Comparison of ENCODE assay signal across 23 mouse cellular contexts in genomic region chr10:91177201-91177600, GRCm38 (mm10). TPM values are rescaled to one million over a fixed set of nuclear protein-coding genes. Genes with fewer than 3 reads are reported as not detected.
A peak's percentile ranks its signal among the peaks of the same experiment; 100 is the strongest.
DNase-seq lines count a peak whose midpoint lies in the region; ATAC-seq lines count a peak whose summit lies in the region.
"Had no signal": no experiment of that assay in that cellular context is flagged by ENCODE, and none has a peak within 500 bp of the region (broad histone marks: within the 10 kb centered on the region; RNA-seq: fewer than 3 reads in every experiment).

No protein-coding gene starts in this region.

- 27% methylated on average over 3 of the region's 4 CpGs for WGBS in heart, embryonic 13.5 days
- WGBS in liver, embryonic 16.5 days (ENCODE audit: insufficient replicate concordance): 50% methylated on average over 3 of the region's 4 CpGs
- 74% methylated on average over 3 of the region's 4 CpGs for WGBS in forebrain, embryonic 16.5 days

- H3K9ac ChIP-seq in heart, embryonic 13.5 days: no peak overlapping the region
- no peak overlapping the region for H3K9ac ChIP-seq in liver, embryonic 16.5 days (ENCODE audit: low read depth, low read length)
- no peak overlapping the region for H3K9ac ChIP-seq in forebrain, embryonic 16.5 days (replicated peaks; ENCODE audit: low read depth, low read length)
- H3K9ac ChIP-seq: forebrain, embryonic 15.5 days; heart, embryonic 15.5 days; limb, embryonic 15.5 days; stomach, embryonic 15.5 days had no signal

- peaks cover 23% of the 10 kb centered on the region for H3K4me1 ChIP-seq in heart, embryonic 13.5 days
- H3K4me1 ChIP-seq in liver, embryonic 16.5 days (ENCODE audit: control insufficient read depth, low read depth, low read length): peaks cover 22% of the 10 kb centered on the region
- peaks cover 8% of the 10 kb centered on the region for H3K4me1 ChIP-seq in forebrain, embryonic 16.5 days (replicated peaks; ENCODE audit: control insufficient read depth, insufficient read depth, low read length)

- no peak overlapping the region for H3K4me2 ChIP-seq in heart, embryonic 13.5 days
- no peak overlapping the region for H3K4me2 ChIP-seq in liver, embryonic 16.5 days (ENCODE audit: low read depth, low read length)
- no peak overlapping the region for H3K4me2 ChIP-seq in forebrain, embryonic 16.5 days (ENCODE audit: low read length)
- H3K4me2 ChIP-seq: forebrain, embryonic 15.5 days; heart, embryonic 15.5 days; limb, embryonic 15.5 days; stomach, embryonic 15.5 days had no signal

- no peaks in the 10 kb centered on the region for H3K9me3 ChIP-seq in heart, embryonic 13.5 days
- H3K9me3 ChIP-seq in liver, embryonic 16.5 days (replicated peaks; ENCODE audit: control insufficient read depth, low read length): no peaks in the 10 kb centered on the region
- no peaks in the 10 kb centered on the region for H3K9me3 ChIP-seq in forebrain, embryonic 16.5 days (ENCODE audit: control insufficient read depth, low read length)
- H3K9me3 ChIP-seq: forebrain, embryonic 15.5 days; heart, embryonic 15.5 days; limb, embryonic 15.5 days; megakaryocyte, embryonic 14.5 days; stomach, embryonic 15.5 days had no signal

- H3K27me3 ChIP-seq in heart, embryonic 13.5 days (replicated peaks): no peaks in the 10 kb centered on the region
- no peaks in the 10 kb centered on the region for H3K27me3 ChIP-seq in liver, embryonic 16.5 days (ENCODE audit: control insufficient read depth, insufficient read depth, low read depth, low read length)
- no peaks in the 10 kb centered on the region for H3K27me3 ChIP-seq in forebrain, embryonic 16.5 days (replicated peaks; ENCODE audit: control insufficient read depth, insufficient read depth, low read length)
- H3K27me3 ChIP-seq: forebrain, embryonic 15.5 days; heart, embryonic 15.5 days; limb, embryonic 15.5 days; megakaryocyte, embryonic 14.5 days; stomach, embryonic 15.5 days had no signal

- H3K4me3 ChIP-seq in heart, embryonic 13.5 days: no peak overlapping the region
- H3K4me3 ChIP-seq in liver, embryonic 16.5 days (ENCODE audit: low read depth, low read length): no peak overlapping the region
- H3K4me3 ChIP-seq in forebrain, embryonic 16.5 days (replicated peaks; ENCODE audit: low read length): no peak overlapping the region
- H3K4me3 ChIP-seq: forebrain, embryonic 15.5 days; heart, embryonic 15.5 days; layer of hippocampus, adult 2 months; limb, embryonic 15.5 days; stomach, embryonic 15.5 days had no signal

- H3K36me3 ChIP-seq in heart, embryonic 13.5 days: no peaks in the 10 kb centered on the region
- no peaks in the 10 kb centered on the region for H3K36me3 ChIP-seq in liver, embryonic 16.5 days (ENCODE audit: control insufficient read depth, insufficient read depth)
- no peaks in the 10 kb centered on the region for H3K36me3 ChIP-seq in forebrain, embryonic 16.5 days (ENCODE audit: control insufficient read depth, insufficient read depth)
- H3K36me3 ChIP-seq: forebrain, embryonic 15.5 days; heart, embryonic 15.5 days; limb, embryonic 15.5 days; stomach, embryonic 15.5 days had no signal

- peak; percentile 59 to 82 for DNase-seq in adrenal gland, adult (ENCODE audit: inconsistent age in 2 of 2, low spot score in 1 of 2)
- DNase-seq in adrenal gland, postnatal 25 days: no peak
- no peak for DNase-seq in heart, adult 8-10 months (ENCODE audit: low spot score)
- peak; percentile 28 to 39 for DNase-seq in adrenal gland, postnatal 36 days
- DNase-seq in cerebellum, adult 9-10 months: no peak
- DNase-seq: cerebellum, postnatal 25 days; embryo, embryonic 11 days; kidney, adult 18-20 months; kidney, postnatal 10 days; right cerebral cortex, postnatal 25 days; thymus, adult 2 months had no signal

- 0 out of 2 replicates have a peak overlapping the region, but pooled peaks have one; percentile 28 for H3K27ac ChIP-seq in heart, embryonic 13.5 days (replicated peaks)
- H3K27ac ChIP-seq in liver, embryonic 16.5 days (ENCODE audit: low read length): peak overlapping the region; percentile 20
- no peak overlapping the region for H3K27ac ChIP-seq in forebrain, embryonic 16.5 days (ENCODE audit: low read length)
- H3K27ac ChIP-seq: forebrain, embryonic 15.5 days; heart, embryonic 15.5 days; hindbrain, postnatal 0 days; layer of hippocampus, adult 2 months; limb, embryonic 15.5 days; stomach, embryonic 15.5 days had no signal

- no peak for ATAC-seq in heart, embryonic 13.5 days (ENCODE audit: extremely low read depth, insufficient number of reproducible peaks, low FRiP score, low TSS enrichment)
- ATAC-seq in liver, embryonic 16.5 days (ENCODE audit: low read depth): no peak
- no peak for ATAC-seq in forebrain, embryonic 16.5 days
- ATAC-seq: CD4-positive, CD25-positive, alpha-beta regulatory T cell, adult 4 months; forebrain, embryonic 15.5 days; hindbrain, postnatal 0 days; midbrain, embryonic 16.5 days had no signal

RNA-seq across cellular contexts. Expression of gene Tmpo, which starts 3.9 kb away (rescaled TPM):
- total RNA-seq in adrenal gland, postnatal 25 days (2021): 119 and 123 TPM in 2 replicates
- 128 and 129 TPM in 2 replicates for polyA plus RNA-seq in heart, embryonic 13.5 days (2015; fragmentation: Nextera tagmentation; extraction: Ambion mirVana)
- total RNA-seq in heart, adult 8-10 months (2022): 10 to 100 TPM; 36.7 to 45.0 (median 41.1) TPM
- total RNA-seq in adrenal gland, postnatal 36 days (2021): 100 to 1,000 TPM in 1 of 2 experiments, 10 to 100 TPM in 1; 95.1 to 105 TPM
- 99.2 and 101 TPM in 2 replicates for polyA plus RNA-seq in liver, embryonic 16.5 days (2015; fragmentation: Nextera tagmentation; extraction: Ambion mirVana)
- polyA plus RNA-seq in forebrain, embryonic 16.5 days (2015; fragmentation: Nextera tagmentation; extraction: Ambion mirVana): 139 and 173 TPM in 2 replicates

RNA-seq across cellular contexts. Expression of gene Slc25a3, which starts 53.3 kb away (rescaled TPM):
- total RNA-seq in adrenal gland, postnatal 25 days (2021): 873 and 948 TPM in 2 replicates
- 801 and 895 TPM in 2 replicates for polyA plus RNA-seq in heart, embryonic 13.5 days (2015; fragmentation: Nextera tagmentation; extraction: Ambion mirVana)
- 1,000 to 10,000 TPM; 2,608 to 2,760 (median 2,679) TPM for total RNA-seq in heart, adult 8-10 months (2022)
- 1,000 to 10,000 TPM; 1,091 to 1,914 TPM for total RNA-seq in adrenal gland, postnatal 36 days (2021)
- polyA plus RNA-seq in liver, embryonic 16.5 days (2015; fragmentation: Nextera tagmentation; extraction: Ambion mirVana): 184 and 186 TPM in 2 replicates
- polyA plus RNA-seq in forebrain, embryonic 16.5 days (2015; fragmentation: Nextera tagmentation; extraction: Ambion mirVana): 482 and 491 TPM in 2 replicates

Comparison
In these comparisons a context has a peak if more than half of its experiments do, and no peak if none do; other contexts are left out.
1. DNase-seq: peak in adrenal gland, adult (2 of 2) and adrenal gland, postnatal 36 days (2 of 2); none in adrenal gland, postnatal 25 days (single experiment), heart, adult 8-10 months (single experiment) and cerebellum, adult 9-10 months (single experiment).